Mouse (Mus musculus) lung, adult 2 months (tissue): ENCODE measurements at regions not wholly inside any gene's neighbourhood (a gene's known extent, or its start where the extent isn't known, plus 50 kb on each side); places are given as distances from the start of the nearest gene placed in this dataset.

Experiments used
- CTCF ChIP-seq: fragments of 200-500 bp; IDR thresholded peaks from 2 replicates; pipeline ENCODE4 v1.5.1; 2011; ENCODE audit warnings: mild to moderate bottlenecking, low read length, control low read depth; ENCODE audit not compliant: insufficient read depth
- POLR2A ChIP-seq: fragments of 200-500 bp; IDR thresholded peaks from 2 replicates; pipeline ENCODE4 v1.6.1; 2011; ENCODE audit warnings: low read depth, mild to moderate bottlenecking, control low read depth, low read length, borderline replicate concordance; ENCODE audit errors: extremely low read depth

GRCm38 (mm10) chr7:67445203-67446041 is 72.8 kb upstream of the Mef2a start:
- TF ChIP-seq CTCF = no peak
- TF ChIP-seq POLR2A = no peak
